Mouse (Mus musculus): ENCODE measurements around the gene Slc6a5. TPM values are rescaled to one million over a fixed set of nuclear protein-coding genes. Genes with fewer than 3 reads are reported as not detected.

Gene Slc6a5
- not detected for polyA plus RNA-seq (2017; shearing (Covaris generic))

GRCm38 (mm10) chr7:49909850-49910249, at the start of gene Slc6a5:
Gene Slc6a5 (plus strand): TSS chr7:49910146.

GRCm38 (mm10) chr7:49974841-49975440, 65.0 kb downstream of the Slc6a5 start, which contains the start of gene Nell1:
Gene Nell1 (plus strand): TSS chr7:49974864.

Other genes starting within 250 kb of the Slc6a5 start
- 63.4 TPM for gene Htatip2, start 151.0 kb upstream of the Slc6a5 start, polyA plus RNA-seq (2017; shearing (Covaris generic))
- gene Prmt3, start 131.8 kb upstream of the Slc6a5 start, polyA plus RNA-seq (2017; shearing (Covaris generic)) = 11.3 TPM
- not detected for gene Nell1, start 64.7 kb downstream of the Slc6a5 start, polyA plus RNA-seq (2017; shearing (Covaris generic))

Measured in CD4-positive, CD25-positive, alpha-beta regulatory T cell, adult 9 weeks (primary cell).